Mouse (Mus musculus): Measurements from ENCODE around the gene Slc35f3.

Gene Slc35f3

DNA sequence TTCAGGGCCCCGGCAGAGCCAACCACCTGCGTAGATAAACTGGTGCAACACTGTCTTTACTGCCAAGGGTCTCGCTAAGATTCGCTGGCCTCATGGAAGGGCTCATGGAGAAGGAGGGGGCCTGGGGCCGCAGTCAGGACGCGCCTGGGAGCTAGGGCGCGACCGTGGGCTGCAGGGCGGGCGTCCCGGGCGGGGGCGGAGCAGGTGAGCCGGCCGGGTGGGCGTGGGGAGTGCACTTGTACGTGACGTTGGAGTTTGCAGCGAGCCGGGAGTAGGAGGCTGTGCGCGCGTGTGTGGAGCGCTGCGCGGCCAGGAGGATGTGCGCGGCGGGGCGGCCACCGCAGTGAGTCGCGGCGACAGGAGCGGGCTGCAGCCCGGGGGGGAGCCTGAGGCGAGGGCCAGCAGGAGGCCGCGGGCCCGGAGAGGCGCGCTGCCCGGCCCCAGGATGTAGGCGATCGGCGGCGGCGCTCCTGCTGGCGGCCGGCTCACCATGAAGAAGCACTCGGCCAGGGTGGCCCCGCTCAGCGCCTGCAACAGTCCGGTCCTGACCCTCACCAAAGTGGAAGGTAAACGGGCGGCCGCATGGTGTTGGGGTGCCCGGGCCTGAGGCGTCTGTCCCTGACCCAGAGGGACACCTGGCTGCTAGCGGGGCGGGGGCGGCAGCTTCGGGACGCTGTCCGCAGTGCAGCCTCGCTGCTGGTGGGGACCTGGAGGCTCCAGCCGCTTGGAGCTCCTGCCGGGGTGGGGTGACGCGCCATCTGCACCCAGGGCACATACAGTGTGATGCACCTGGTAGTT lies at the start of gene Slc35f3:
Gene Slc35f3, plus strand, starts transcription at position 263 of the 798 bp plus-strand sequence.
- DNase-seq, result peak; percentile 21 to 34

DNA sequence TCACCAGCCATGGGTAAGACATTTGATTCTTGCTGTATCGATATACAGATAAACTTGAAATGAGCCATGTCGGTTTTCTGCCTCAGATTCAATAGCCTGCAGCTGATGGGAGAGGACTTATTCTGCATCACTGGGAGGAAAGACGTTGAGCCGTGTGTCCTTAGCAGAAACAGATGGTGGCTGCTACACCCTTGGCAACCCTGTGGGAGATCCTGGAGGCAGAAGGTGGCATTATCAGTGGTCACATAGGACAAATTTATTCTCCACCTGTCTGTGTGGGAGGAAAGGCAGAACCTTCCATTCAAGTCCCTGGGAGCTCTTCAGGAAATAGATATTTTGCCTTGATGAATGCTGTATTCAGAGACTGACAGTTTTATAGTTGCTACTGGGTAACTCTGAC lies 47.9 kb upstream of the Slc35f3 start:
- DNase-seq, result no peak

DNA sequence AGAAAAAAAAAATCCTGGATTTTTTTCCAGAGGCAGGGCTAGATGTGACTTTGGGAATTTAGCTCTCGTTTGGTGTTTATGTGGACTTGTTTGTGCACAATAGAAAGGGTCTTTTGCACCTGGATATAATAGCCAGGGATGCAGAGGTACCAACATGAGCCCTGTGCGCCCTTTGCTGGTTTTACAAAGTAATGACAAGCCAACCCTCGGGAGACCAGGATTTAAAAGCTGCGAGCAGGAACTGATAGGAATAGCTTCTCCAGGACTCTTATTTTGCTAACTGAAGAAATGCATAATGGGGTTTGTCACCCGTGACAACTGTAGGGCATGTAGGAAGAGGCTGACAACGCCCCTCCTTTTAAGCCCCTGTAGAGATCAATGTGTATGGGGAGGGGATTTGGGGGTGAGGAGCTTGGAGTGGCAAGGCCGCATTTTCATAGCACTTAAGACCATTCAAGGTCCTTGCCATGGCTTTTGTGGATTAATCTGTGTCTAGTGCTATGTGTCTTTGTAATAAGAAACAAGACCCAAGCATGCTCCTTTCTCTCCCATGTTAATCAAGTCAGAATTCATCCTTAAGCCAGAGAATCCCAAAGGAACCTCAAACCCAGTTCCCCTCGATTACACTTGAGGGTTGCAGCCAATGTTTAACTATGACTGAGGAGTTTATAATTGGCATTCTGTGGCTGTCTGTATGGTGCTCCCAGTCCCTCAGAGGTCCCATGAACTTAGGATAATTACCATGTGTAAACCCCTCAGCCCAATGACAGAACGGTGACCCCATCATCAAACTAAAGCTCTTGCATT lies 41.6 kb upstream of the Slc35f3 start:
- DNase-seq, result no peak

- DNase-seq, result no peak
Observed at GRCm38 (mm10) chr8:126257392-126257681, 41.0 kb upstream of the Slc35f3 start.

GRCm38 (mm10) chr8:126258175-126258781 lies 40.1 kb upstream of the Slc35f3 start:
- DNase-seq, result peak; percentile 72 to 78

GRCm38 (mm10) chr8:126265186-126265585 lies 33.2 kb upstream of the Slc35f3 start:
- no peak for DNase-seq

GRCm38 (mm10) chr8:126267118-126267517 lies 31.2 kb upstream of the Slc35f3 start:
- DNase-seq, result peak in 1 of 2 experiments; percentile 6

GRCm38 (mm10) chr8:126269733-126270132 lies 28.6 kb upstream of the Slc35f3 start:
- DNase-seq, result no peak

- DNase-seq, result no peak
Observed at GRCm38 (mm10) chr8:126272445-126272844, 25.9 kb upstream of the Slc35f3 start.

- no peak for DNase-seq
Observed at GRCm38 (mm10) chr8:126273066-126273465, 25.3 kb upstream of the Slc35f3 start.

DNA sequence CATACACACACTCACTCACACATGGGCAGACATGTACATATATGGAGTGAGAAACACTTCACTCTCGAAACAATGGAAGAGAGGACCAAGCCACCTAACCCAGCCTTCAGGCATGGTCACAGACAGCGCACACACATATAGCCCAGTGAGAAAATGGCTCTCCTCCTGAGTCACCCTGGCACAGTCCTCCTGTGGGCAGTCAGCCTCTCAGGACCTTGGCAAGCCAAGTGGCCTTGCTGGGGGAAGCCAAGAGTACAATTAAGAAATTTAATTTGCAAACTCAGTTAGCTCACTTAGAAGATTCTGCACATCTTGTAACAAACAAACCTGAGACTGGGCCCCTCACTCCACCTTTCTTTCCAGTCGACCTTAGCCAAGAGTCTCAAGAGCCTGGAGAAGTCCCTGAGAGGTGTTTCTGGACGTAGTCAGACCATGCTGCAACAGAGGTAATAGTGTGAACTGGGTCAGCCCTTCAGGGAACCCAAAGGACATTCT lies 23.4 kb upstream of the Slc35f3 start:
- DNase-seq, result no peak

GRCm38 (mm10) chr8:126275886-126276285 lies 22.5 kb upstream of the Slc35f3 start:
- DNase-seq, result no peak

- no peak for DNase-seq
Observed at GRCm38 (mm10) chr8:126291951-126292350, 6.4 kb upstream of the Slc35f3 start.

- DNase-seq, result peak in 1 of 2 experiments; percentile 27
Observed at GRCm38 (mm10) chr8:126297284-126297845, 993 bp upstream of the Slc35f3 start.

DNA sequence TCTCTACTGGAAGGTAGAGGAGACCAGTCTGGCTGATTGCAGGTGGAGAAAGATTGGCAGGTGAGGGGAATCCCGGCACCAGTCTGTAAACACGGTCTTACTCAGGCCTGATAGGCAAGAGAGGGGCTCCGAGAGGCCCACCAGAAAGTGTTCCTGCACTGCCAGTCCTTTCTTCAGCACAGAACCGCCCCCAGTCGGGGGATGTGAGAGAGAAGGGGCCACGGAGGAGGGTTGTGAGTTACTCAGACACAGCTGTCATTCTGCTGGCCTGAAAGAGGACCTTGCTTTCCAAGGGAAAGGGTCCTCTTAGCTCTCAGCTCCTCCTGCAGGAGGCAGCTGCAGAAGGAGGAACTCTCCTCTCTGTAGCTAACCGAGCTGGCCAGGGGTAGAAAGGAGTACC lies 975 bp downstream of the Slc35f3 start:
- DNase-seq, result no peak

DNA sequence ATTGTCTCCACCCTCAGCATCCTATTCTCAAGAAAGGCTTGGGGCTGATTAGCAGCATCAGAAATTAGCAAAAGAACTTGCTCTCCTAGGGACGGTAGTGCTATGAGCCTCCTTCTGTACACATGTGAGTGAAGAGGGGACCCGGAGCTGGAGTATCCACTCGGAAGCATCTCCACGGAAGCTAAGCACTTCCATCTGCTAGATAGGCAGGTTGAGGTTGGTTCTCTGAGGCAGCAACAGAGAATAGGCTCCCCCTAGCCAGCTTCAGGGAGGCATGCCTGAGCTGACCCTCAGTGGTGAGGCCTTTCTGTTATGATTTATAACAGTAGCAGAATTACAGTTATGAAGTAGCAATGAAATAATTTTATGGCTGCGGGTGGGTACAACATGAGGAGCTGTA lies 2.0 kb downstream of the Slc35f3 start:
- no peak for DNase-seq

DNA sequence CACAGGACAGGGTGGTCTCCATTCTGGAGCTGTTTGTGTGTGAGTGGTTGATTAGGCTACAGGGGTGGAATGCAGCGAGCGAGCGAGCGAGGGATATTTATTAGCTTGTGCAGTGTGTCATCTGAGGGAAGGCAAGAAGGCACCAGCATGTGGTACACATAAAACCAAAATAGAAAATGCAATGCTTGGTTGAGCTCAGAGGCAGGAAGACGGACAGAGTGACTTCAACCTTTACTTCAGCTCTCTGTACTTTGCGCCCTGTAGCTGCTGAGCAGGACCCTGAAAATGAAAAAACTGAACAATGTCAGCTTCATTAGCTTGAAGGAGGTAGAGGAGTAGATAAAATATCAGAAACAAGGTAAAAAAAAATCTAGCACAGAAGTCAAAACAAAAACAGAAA lies 3.2 kb downstream of the Slc35f3 start:
- DNase-seq, result no peak

DNA sequence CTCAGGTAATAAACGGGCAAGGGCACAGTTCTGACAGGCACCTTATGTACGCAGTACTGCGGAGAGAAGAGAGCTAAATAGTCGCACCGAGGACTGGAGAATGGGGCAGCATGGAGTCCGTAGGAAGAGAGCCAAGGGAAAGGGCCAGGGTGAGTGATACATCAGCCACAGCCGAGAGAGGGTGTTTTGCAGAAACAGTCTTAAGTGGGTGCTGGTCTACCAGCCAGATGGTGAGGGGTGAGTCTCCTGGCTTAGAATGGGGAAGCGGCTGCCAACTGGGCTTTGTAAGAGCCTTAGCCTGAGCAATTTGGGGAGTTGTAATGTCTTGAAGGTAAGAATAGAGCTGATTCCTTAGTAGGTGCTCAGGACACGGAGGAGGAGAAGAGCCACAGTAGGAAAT lies 8.8 kb downstream of the Slc35f3 start:
- no peak for DNase-seq

DNA sequence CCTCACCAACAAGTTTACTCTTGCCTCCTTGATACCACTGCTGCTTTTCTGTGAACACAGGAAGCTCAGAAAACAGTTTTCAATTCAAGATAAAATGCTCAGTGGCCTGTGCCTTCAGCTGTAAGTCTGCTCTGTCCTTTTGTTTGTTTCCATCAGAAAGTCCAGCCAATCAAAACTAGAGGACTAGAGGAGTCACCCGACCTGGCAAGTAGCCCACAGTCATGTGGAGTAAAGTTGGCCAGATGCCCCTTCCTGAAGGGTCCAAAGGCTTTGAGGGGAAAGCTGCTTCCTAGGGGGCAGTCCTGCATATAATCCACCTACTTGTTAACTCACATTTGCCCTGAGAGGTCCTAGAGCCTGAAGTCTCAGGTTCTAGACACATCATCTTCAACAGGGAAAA lies 10.7 kb downstream of the Slc35f3 start:
- peak; percentile 49 to 65 for DNase-seq

DNA sequence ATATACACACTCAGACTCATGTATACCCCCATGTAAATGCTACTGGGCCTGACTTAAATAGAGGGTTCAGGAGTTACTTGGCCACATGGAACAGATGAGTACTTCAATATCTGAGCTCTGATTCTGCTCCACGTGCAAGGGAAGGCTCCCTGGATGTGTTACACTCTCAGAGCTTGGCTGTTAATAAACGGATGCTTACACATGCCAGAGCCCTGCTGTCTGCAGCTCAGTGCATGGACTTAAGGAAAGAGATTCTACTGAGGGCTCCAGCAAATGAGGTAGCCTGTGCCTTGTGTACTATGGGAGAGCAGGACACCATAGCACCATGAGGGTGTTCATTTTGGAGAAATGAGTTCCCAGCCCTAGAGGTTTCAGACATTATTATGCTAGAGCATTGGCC lies 26.6 kb downstream of the Slc35f3 start:
- no peak for DNase-seq

DNA sequence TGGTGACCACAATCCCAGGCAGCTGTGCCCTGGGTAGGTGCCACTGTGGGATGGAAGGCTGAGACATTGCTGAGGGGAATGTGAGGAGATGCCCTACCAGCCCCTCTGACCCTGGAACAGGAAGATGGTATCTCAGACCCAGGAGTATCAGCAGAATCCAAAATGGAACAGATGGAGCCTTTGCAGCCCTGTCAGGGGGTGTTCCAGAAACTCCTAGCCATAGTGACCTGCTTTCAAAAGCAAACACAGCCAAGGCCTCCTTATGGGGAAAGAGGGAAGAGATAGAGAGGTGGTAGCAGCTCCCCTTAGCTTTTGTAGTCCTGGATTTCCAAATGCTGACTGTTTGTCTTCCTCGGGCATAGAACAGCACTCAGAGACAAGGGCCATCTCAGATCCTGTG lies 27.8 kb downstream of the Slc35f3 start:
- no peak for DNase-seq

DNA sequence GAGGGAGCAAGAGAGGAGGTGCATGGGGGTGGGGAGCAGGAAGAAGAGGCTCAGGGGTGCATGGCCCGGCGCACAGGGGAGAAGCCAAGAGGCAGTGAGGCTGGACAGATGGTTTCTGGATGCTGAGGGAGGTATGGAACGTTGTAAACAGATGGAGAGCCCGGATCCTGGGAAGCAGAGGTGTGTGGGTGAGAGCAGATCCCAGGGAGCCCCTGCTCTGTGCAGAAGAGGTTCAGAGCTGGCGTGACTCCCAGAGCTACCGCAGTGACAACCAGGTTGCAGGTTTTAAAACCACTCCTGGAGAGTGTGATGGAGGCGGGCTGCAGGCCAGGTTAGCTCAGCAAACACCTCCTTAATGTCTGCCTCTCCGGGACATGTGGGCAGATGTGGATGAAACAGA lies 28.4 kb downstream of the Slc35f3 start:
- no peak for DNase-seq

- no peak for DNase-seq
Observed at GRCm38 (mm10) chr8:126327786-126328185, 29.4 kb downstream of the Slc35f3 start.
